Mouse (Mus musculus) kidney, adult 2 months (tissue): ENCODE data around the gene Sfrp5.

ENCODE experiments used
- CTCF ChIP-seq: fragments of 200-500 bp; conservative IDR thresholded peaks from 2 replicates; pipeline ENCODE4 v1.5.1; 2011; ENCODE audit warnings: low read depth, mild to moderate bottlenecking, control low read depth, low read length, moderate library complexity, mixed read lengths; ENCODE audit not compliant: insufficient read depth, insufficient read length
- POLR2A ChIP-seq: fragments of 200-500 bp; IDR thresholded peaks from one replicate; pipeline ENCODE4 v1.6.1; 2011; ENCODE audit warnings: low read depth, low read length, control low read depth

DNA sequence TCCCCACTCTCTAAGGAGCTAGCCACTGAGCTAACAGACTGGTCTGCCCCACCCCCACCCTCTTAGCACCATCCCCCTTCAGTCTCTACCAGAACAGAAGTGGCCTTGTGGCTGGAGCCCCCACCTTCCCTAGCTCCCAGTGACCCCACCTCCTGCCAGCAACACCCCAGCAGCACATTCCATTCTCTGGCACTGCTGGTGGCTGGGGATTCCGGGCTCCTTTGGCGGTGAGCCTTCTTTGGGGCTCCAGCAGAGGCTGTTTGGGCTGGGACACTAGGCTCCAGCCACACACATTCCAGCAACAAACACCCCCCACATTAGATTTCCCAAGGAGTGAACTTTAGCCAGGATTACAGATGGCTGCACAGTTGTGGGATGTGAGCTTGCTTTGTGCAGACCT is 8.7 kb downstream of the Sfrp5 start:
- TF ChIP-seq CTCF (no peak), POLR2A (no peak)
